Mouse (Mus musculus) CH12.LX (cell line): Measurements from ENCODE around the gene Nr1h4. TPM values are rescaled to one million over a fixed set of nuclear protein-coding genes. Genes with fewer than 3 reads are reported as not detected.

Source experiments
- DNase-seq: peaks from one replicate; pipeline ENCODE4 v3.0.0-alpha.2; 2013; ENCODE audit errors: extremely low read depth
- H3K27ac ChIP-seq: 2 replicates; pipeline ENCODE4 v1.5.1; 2012; ENCODE audit warnings: low read depth, mild to moderate bottlenecking, control low read depth, moderate library complexity; ENCODE audit not compliant: insufficient read depth
- H3K27me3 ChIP-seq: replicated peaks from 2 replicates; pipeline ENCODE3; 2012; ENCODE audit warnings: inconsistent platforms
- H3K36me3 ChIP-seq, 2 experiments: replicated peaks in 1 of 2; 2 replicates each; pipeline versions ENCODE3 to v1.6.1; 2012; ENCODE audit warnings: inconsistent platforms in 1 of 2, low read length in 1 of 2, mild to moderate bottlenecking in 1 of 2, mixed read lengths in 1 of 2, moderate library complexity in 1 of 2; ENCODE audit not compliant: control insufficient read depth in 1 of 2, insufficient read depth in 1 of 2
- H3K4me1 ChIP-seq, 2 experiments: 2 replicates each; pipeline ENCODE4 v1.6.1; 2012; ENCODE audit warnings: inconsistent platforms in 1 of 2, moderate library complexity in 1 of 2; ENCODE audit not compliant: insufficient read depth in 2 of 2, control insufficient read depth in 1 of 2
- H3K4me2 ChIP-seq: 2 replicates; pipeline ENCODE4 v1.6.1; 2012; ENCODE audit warnings: low read depth, mild to moderate bottlenecking, control low read depth; ENCODE audit not compliant: poor library complexity, insufficient read depth, severe bottlenecking
- H3K4me3 ChIP-seq, 3 experiments: fragments of 150-350 bp in 1 of 3; sonication (generic) in 1 of 3; replicated peaks in 1 of 3; 2 replicates each; pipeline versions ENCODE3 to v1.5.1; 2011 to 2012; ENCODE audit warnings: low read depth in 2 of 3, low read length in 2 of 3, mild to moderate bottlenecking in 2 of 3, moderate library complexity in 2 of 3, control low read depth in 1 of 3, improper control_type of control experiment in 1 of 3, inconsistent platforms in 1 of 3, mixed read lengths in 1 of 3; ENCODE audit not compliant: poor library complexity in 1 of 3
- H3K79me2 ChIP-seq: replicated peaks from 2 replicates; pipeline ENCODE4 v1.6.1; 2012; ENCODE audit warnings: mild to moderate bottlenecking, moderate library complexity; ENCODE audit not compliant: control insufficient read depth, poor library complexity, insufficient read depth, severe bottlenecking; ENCODE audit errors: extremely low read depth
- H3K9ac ChIP-seq: 2 replicates; pipeline ENCODE4 v1.6.1; 2012; ENCODE audit warnings: low read depth, mild to moderate bottlenecking, control low read depth, moderate library complexity; ENCODE audit not compliant: insufficient read depth
- H3K9me3 ChIP-seq: replicated peaks from 2 replicates; pipeline ENCODE3; 2012; ENCODE audit warnings: low read length, inconsistent platforms, mixed read lengths
- CHD1 ChIP-seq: IDR thresholded peaks from 2 replicates; pipeline ENCODE4 v1.6.1; 2012; ENCODE audit warnings: low read depth, low read length, improper control_type of control experiment, inconsistent platforms
- CHD2 ChIP-seq: IDR thresholded peaks from 2 replicates; pipeline ENCODE4 v1.6.1; 2011; ENCODE audit warnings: low read length, improper control_type of control experiment
- E2F4 ChIP-seq: IDR thresholded peaks from 2 replicates; pipeline ENCODE4 v1.6.1; 2011; ENCODE audit warnings: low read depth, low read length, improper control_type of control experiment; ENCODE audit not compliant: insufficient replicate concordance
- ETS1 ChIP-seq: conservative IDR thresholded peaks from 2 replicates; pipeline ENCODE4 v1.6.1; 2012; ENCODE audit warnings: low read depth, mild to moderate bottlenecking, inconsistent platforms, low read length, improper control_type of control experiment, moderate library complexity
- HCFC1 ChIP-seq: IDR thresholded peaks from 2 replicates; pipeline ENCODE4 v1.6.1; 2012; ENCODE audit warnings: low read depth, mild to moderate bottlenecking, inconsistent platforms, low read length, improper control_type of control experiment
- JUND ChIP-seq: conservative IDR thresholded peaks from 2 replicates; pipeline ENCODE4 v1.6.1; 2011; ENCODE audit warnings: low read depth, low read length, improper control_type of control experiment
- MAFK ChIP-seq: IDR thresholded peaks from 2 replicates; pipeline ENCODE4 v1.6.1; 2011; ENCODE audit warnings: low read length, improper control_type of control experiment; ENCODE audit not compliant: insufficient replicate concordance
- MAX ChIP-seq: IDR thresholded peaks from 2 replicates; pipeline ENCODE4 v1.6.1; 2011; ENCODE audit warnings: low read length, improper control_type of control experiment
- MAZ ChIP-seq: IDR thresholded peaks from 2 replicates; pipeline ENCODE4 v1.6.1; 2012; ENCODE audit warnings: low read depth, mild to moderate bottlenecking, inconsistent platforms, low read length, improper control_type of control experiment, moderate library complexity
- MEF2A ChIP-seq: IDR thresholded peaks from 2 replicates; pipeline ENCODE4 v1.6.1; 2014; ENCODE audit warnings: low read depth, mild to moderate bottlenecking, inconsistent platforms, low read length, improper control_type of control experiment, borderline replicate concordance
- MYC ChIP-seq: IDR thresholded peaks from 2 replicates; pipeline ENCODE4 v1.6.1; 2011; ENCODE audit warnings: low read depth, mild to moderate bottlenecking, improper control_type of control experiment, low read length
- POLR2A ChIP-seq: IDR thresholded peaks from 2 replicates; pipeline ENCODE4 v1.6.1; 2011; ENCODE audit warnings: low read depth, mild to moderate bottlenecking, improper control_type of control experiment, low read length
- RAD21 ChIP-seq: IDR thresholded peaks from 2 replicates; pipeline ENCODE4 v1.6.1; 2011; ENCODE audit warnings: low read depth, mild to moderate bottlenecking, low read length, improper control_type of control experiment, moderate library complexity
- SIN3A ChIP-seq: IDR thresholded peaks from 2 replicates; pipeline ENCODE4 v1.6.1; 2012; ENCODE audit warnings: low read length, improper control_type of control experiment, inconsistent platforms
- TBP ChIP-seq: conservative IDR thresholded peaks from 2 replicates; pipeline ENCODE4 v1.6.1; 2011; ENCODE audit warnings: low read depth, low read length, improper control_type of control experiment
- USF1 ChIP-seq: IDR thresholded peaks from 2 replicates; pipeline ENCODE4 v1.6.1; 2014; ENCODE audit warnings: low read depth, mild to moderate bottlenecking, inconsistent platforms, low read length, improper control_type of control experiment
- USF2 ChIP-seq: conservative IDR thresholded peaks from 2 replicates; pipeline ENCODE4 v1.6.1; 2011; ENCODE audit warnings: low read depth, low read length, improper control_type of control experiment
- ZC3H11A ChIP-seq: IDR thresholded peaks from 2 replicates; pipeline ENCODE4 v1.6.1; 2012; ENCODE audit warnings: low read depth, mild to moderate bottlenecking, inconsistent platforms, low read length, improper control_type of control experiment
- ZKSCAN1 ChIP-seq: IDR thresholded peaks from 2 replicates; pipeline ENCODE4 v1.6.1; 2012; ENCODE audit warnings: low read depth, inconsistent platforms, low read length, improper control_type of control experiment, borderline replicate concordance
- ZMIZ1 ChIP-seq: IDR thresholded peaks from 2 replicates; pipeline ENCODE4 v1.6.1; 2012; ENCODE audit warnings: low read depth, mild to moderate bottlenecking, inconsistent platforms, low read length, improper control_type of control experiment
- ZNF384 ChIP-seq: IDR thresholded peaks from 2 replicates; pipeline ENCODE4 v1.6.1; 2012; ENCODE audit warnings: low read depth, low read length, improper control_type of control experiment, inconsistent platforms
- dilution Hi-C: fragments of 300-500 bp; cut with MboI; formaldehyde crosslinking; loops from 2 replicates; pipeline ENCODE4 v1.14.3; 2020; ENCODE audit warnings: low sequenced_read_pairs; ENCODE audit not compliant: extremely low pct_unique_long_range_greater_than_20kb, extremely low pct_ligation_motif_present
- in situ Hi-C: fragments of 300-500 bp; cut with MboI; formaldehyde crosslinking; loops from 3 replicates; pipeline ENCODE4 v1.14.3; 2019; ENCODE audit warnings: low sequenced_read_pairs, low pct_ligation_motif_present, low pct_unique_long_range_greater_than_20kb, mixed read lengths
- polyA plus RNA-seq: library from polyadenylated mRNA; unstranded; fragments of >175 nt; gene quantifications from 2 replicates; pipeline ENCODE4 v1.2.1, GENCODE M21; 2012; ENCODE audit warnings: low read depth; ENCODE audit not compliant: insufficient read length
- total RNA-seq, 2 experiments: library from RNA; depleted of rRNA; stranded (reverse); fragments of 300-350 nt in 1 of 2; fragments of >200 nt in 1 of 2; gene quantifications; 2 replicates each; pipeline ENCODE4 v1.2.3; 2012 to 2014

Gene Nr1h4
- total and polyA plus RNA-seq, 3 experiments, result not detected

- H3K4me3 ChIP-seq, result no peak overlapping the region
- H3K9me3 ChIP-seq, result no peaks in the 10 kb centered on the region
- H3K9ac ChIP-seq, result no peak overlapping the region
- in situ Hi-C loops, result no loop called here
- no peak overlapping the region for H3K4me2 ChIP-seq
- TF ChIP-seq ZKSCAN1 (no peak), ETS1 (no peak), POLR2A (no peak), SIN3A (no peak), HCFC1 (no peak), CHD1 (no peak), USF2 (no peak), JUND (no peak), MAFK (no peak), ZC3H11A (no peak), MYC (no peak), CHD2 (no peak), TBP (no peak), ZMIZ1 (no peak), ZNF384 (no peak)
- TF ChIP-seq, all 38 proteins: peak for 0
- H3K27ac ChIP-seq, result no peak overlapping the region
- H3K4me1 ChIP-seq, result peaks cover 0 to 4% of the 10 kb centered on the region in 2 experiments; a peak in 1 of 4 replicates
- no peaks in the 10 kb centered on the region for H3K27me3 ChIP-seq
- DNase-seq, result no peak
- H3K36me3 ChIP-seq, result no peaks in the 10 kb centered on the region
- dilution Hi-C loops, result no loop called here
- no peaks in the 10 kb centered on the region for H3K79me2 ChIP-seq
Observed at GRCm38 (mm10) chr10:89483812-89484602, 49.4 kb downstream of the Nr1h4 start.

- no peaks in the 10 kb centered on the region for H3K36me3 ChIP-seq
- no peak for TF ChIP-seq E2F4
- TF ChIP-seq CHD2, result no peak
- no peak for TF ChIP-seq RAD21
- TF ChIP-seq SIN3A, result no peak
- TF ChIP-seq MAZ, result no peak
- TF ChIP-seq MEF2A, result no peak
- no peak for TF ChIP-seq CHD1
- no peak for TF ChIP-seq MAX
- no peak for TF ChIP-seq USF1
- no peak overlapping the region for H3K4me2 ChIP-seq
- H3K27me3 ChIP-seq, result no peaks in the 10 kb centered on the region
- in situ Hi-C loops, result no loop called here
- no peaks in the 10 kb centered on the region for H3K9me3 ChIP-seq
- H3K79me2 ChIP-seq, result no peaks in the 10 kb centered on the region
- H3K27ac ChIP-seq, result no peak overlapping the region
- no peak overlapping the region for H3K9ac ChIP-seq
- no peak for DNase-seq
- H3K4me1 ChIP-seq, result peaks cover 0 to 4% of the 10 kb centered on the region in 2 experiments; a peak in 1 of 4 replicates
- dilution Hi-C loops, result no loop called here
- no peak overlapping the region for H3K4me3 ChIP-seq
Observed at GRCm38 (mm10) chr10:89483113-89483512, 50.3 kb downstream of the Nr1h4 start.
